Mouse (Mus musculus) forebrain, postnatal 0 days (tissue): ENCODE measurements around the gene Pdgfra. TPM values are rescaled to one million over a fixed set of nuclear protein-coding genes. Genes with fewer than 3 reads are reported as not detected.

ENCODE experiments used
- ATAC-seq: fragments of 200-750 bp; cut with Nextera tagmentation; 2 replicates; pipeline ENCODE4 v1.8.0; 2017; ENCODE audit warnings: mild to moderate bottlenecking, moderate library complexity
- DNase-seq: peaks from one replicate; pipeline ENCODE4 v3.0.0-alpha.2; 2015
- H3K27ac ChIP-seq: fragments of 300-500 bp; sonication (generic); 2 replicates; pipeline ENCODE4 v1.5.1; 2014; ENCODE audit warnings: low read depth, mild to moderate bottlenecking, antibody characterized with exemption, low read length, moderate library complexity, mixed read lengths
- H3K27me3 ChIP-seq: fragments of 300-500 bp; sonication (generic); 2 replicates; pipeline ENCODE4 v1.6.1; 2014; ENCODE audit warnings: mild to moderate bottlenecking, low read length, mixed read lengths; ENCODE audit not compliant: insufficient read depth
- H3K36me3 ChIP-seq: fragments of 300-500 bp; sonication (generic); 2 replicates; pipeline ENCODE4 v1.6.1; 2014; ENCODE audit warnings: mild to moderate bottlenecking, moderate library complexity; ENCODE audit not compliant: insufficient read depth
- H3K4me1 ChIP-seq: fragments of 300-500 bp; sonication (generic); 2 replicates; pipeline ENCODE4 v1.6.1; 2014; ENCODE audit warnings: antibody characterized with exemption; ENCODE audit not compliant: insufficient read depth
- H3K4me2 ChIP-seq: fragments of 300-500 bp; sonication (generic); 2 replicates; pipeline ENCODE4 v1.6.1; 2014; ENCODE audit warnings: low read depth, mild to moderate bottlenecking, moderate library complexity
- H3K4me3 ChIP-seq: fragments of 300-500 bp; sonication (generic); 2 replicates; pipeline ENCODE4 v1.5.1; 2014; ENCODE audit warnings: low read depth, low read length, mixed read lengths
- H3K9ac ChIP-seq: fragments of 300-500 bp; sonication (generic); 2 replicates; pipeline ENCODE4 v1.6.1; 2014; ENCODE audit warnings: mild to moderate bottlenecking
- H3K9me3 ChIP-seq: fragments of 300-500 bp; sonication (generic); 2 replicates; pipeline ENCODE4 v1.6.1; 2016; ENCODE audit warnings: low read length
- CTCF ChIP-seq: sonication (generic); IDR thresholded peaks from 2 replicates; pipeline ENCODE4 v1.5.1; 2016; ENCODE audit warnings: antibody characterized with exemption, control low read depth, low read depth
- WGBS: fragments of 180-500 bp; shearing (Covaris S2); extraction: QIAGEN DNeasy Blood & Tissue Kit; methylation state at CpG from one replicate; pipeline ENCODE4 v1.1.7; 2014; 5-methylcytosine and 5-hydroxymethylcytosine counted together
- polyA plus RNA-seq: library from polyadenylated mRNA; unstranded; fragments of >200 nt; fragmentation: Nextera tagmentation; extraction: Ambion mirVana; gene quantifications from 2 replicates; pipeline ENCODE4 v1.2.1, GENCODE M21; 2015
- total RNA-seq: library from RNA; depleted of rRNA; stranded (reverse); fragments of >200 nt; gene quantifications from 2 replicates; pipeline ENCODE4 v1.2.3, GENCODE M21; 2014

Pdgfra gene
- total and polyA plus RNA-seq, 2 experiments from 2014 or later, result 14.0 to 49.9 TPM

DNA sequence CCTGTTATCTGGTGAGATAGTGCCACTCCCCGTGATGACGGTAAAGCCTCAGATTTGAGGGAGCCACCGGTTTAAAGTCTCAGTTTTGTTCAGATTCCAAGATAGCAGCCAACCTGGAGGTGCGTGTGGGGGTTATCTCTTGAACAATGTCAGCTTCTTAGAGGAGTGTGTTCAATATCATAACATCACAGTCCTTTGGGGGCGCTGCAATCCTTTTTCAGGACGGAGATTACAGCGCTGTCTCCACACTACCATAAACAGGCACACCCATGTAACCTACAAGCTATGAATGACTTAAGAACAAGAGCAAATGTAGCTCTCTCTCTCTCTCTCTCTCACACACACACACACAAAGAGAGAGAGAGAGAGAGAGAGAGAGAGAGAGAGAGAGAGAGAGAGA lies 8.3 kb upstream of the Pdgfra start:
- H3K9ac ChIP-seq, result no peak overlapping the region
- WGBS, result 43% methylated on average over 7 of the region's 7 CpGs
- H3K9me3 ChIP-seq, result no peaks in the 10 kb centered on the region
- H3K4me3 ChIP-seq, result no peak overlapping the region
- H3K27ac ChIP-seq, result no peak overlapping the region
- no peaks in the 10 kb centered on the region for H3K4me1 ChIP-seq
- TF ChIP-seq CTCF, result peak; percentile 36
- no peaks in the 10 kb centered on the region for H3K36me3 ChIP-seq
- peaks cover 40% of the 10 kb centered on the region for H3K27me3 ChIP-seq
- ATAC-seq, result peak; percentile 53
- H3K4me2 ChIP-seq, result peak overlapping the region; percentile 51
- no peak for DNase-seq

DNA sequence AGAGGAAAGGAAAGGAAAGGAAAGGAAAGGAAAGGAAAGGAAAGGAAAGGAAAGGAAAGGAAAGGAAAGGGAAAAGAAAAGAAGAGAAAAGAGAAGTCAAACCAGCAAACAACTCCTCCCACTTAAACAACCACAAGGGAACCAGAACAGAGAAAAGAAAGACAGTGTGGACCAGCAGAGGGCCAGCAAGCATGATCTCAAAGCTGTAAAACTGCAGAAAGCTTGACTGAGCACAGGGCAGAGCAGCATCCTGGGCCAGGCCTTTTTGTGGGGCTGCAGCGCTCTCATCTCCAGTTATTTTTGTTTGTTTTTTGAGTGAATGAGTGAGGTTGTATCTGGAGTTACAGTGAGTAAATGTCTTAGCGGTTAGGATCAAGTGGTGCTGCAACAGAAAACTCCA lies 6.8 kb upstream of the Pdgfra start:
- H3K4me3 ChIP-seq, result no peak overlapping the region
- 81% methylated on average over 2 of the region's 2 CpGs for WGBS
- no peaks in the 10 kb centered on the region for H3K36me3 ChIP-seq
- no peak overlapping the region for H3K9ac ChIP-seq
- no peak for ATAC-seq
- H3K27ac ChIP-seq, result no peak overlapping the region
- peaks cover 51% of the 10 kb centered on the region for H3K27me3 ChIP-seq
- 0 out of 2 replicates have a peak, but pooled peaks have one; percentile 13 for TF ChIP-seq CTCF
- DNase-seq, result no peak
- no peak overlapping the region for H3K4me2 ChIP-seq
- H3K9me3 ChIP-seq, result no peaks in the 10 kb centered on the region
- no peaks in the 10 kb centered on the region for H3K4me1 ChIP-seq

DNA sequence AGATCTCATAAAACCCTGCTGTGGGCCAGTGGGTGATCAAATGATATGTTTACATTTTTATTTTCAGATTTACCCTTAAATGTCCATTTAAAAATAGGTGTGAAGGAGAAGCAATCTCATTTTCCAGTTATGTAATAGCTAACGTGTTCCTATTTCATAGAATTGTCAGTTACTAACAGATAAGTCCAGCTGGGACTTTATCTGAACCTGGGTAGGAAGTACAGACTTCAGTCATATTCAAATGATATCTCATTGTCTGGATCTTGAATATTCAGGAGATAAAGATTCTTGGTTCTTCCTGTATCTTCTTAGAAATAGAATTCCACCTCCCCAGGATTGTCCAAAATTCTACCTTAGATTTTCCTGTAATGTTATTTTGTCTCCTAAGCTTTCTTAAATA lies 5.6 kb upstream of the Pdgfra start:
- Histone ChIP-seq H3K4me3 (no peak overlapping the region), H3K36me3 (no peaks in the 10 kb centered on the region), H3K4me1 (no peaks in the 10 kb centered on the region), H3K9ac (no peak overlapping the region), H3K9me3 (no peaks in the 10 kb centered on the region), H3K27ac (no peak overlapping the region), H3K4me2 (no peak overlapping the region), H3K27me3 (peaks cover 62% of the 10 kb centered on the region)
- 74% methylated on average over 1 of the region's 1 CpGs for WGBS
- DNase-seq (no peak), ATAC-seq (no peak)
- no peak for TF ChIP-seq CTCF

DNA sequence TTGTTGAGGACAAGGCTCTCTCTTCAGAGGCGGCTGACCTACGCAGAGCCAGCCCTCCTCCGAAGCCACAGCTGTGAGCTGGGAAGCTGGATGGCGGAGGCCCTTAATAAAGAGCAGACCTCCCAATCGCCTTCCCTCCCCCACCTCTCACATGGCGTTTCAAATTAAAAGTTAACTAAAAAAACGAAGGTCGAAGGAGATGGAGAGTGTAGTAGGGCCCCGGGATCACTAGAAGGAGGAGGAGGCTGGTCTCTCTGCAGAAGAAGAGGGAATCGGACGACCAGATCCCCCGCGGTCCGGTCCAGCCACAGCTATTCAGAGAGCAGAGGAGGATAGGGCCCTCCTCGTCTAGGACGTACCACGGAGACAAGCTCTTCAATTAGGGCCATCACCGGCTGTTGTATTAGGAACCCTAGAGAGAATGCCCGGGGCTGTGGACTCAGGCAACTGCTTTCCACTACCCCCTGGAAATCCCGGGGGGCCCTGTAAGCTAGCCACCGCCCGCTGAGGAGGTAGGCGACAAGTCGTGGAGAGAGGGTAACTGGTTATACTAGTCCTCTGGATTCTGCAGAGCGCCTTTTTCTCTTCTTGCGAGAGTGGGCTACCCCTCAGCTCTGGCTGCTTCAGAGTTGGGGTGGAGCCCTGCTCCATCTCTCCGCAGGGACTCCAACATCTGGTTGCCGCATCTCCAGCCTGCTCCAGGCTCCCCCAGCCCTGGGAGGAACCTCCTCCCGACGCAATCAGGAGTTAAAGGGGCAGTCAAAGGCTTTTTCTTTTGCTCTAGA lies 3.6 kb upstream of the Pdgfra start:
- Histone ChIP-seq H3K27ac (no peak overlapping the region), H3K9me3 (no peaks in the 10 kb centered on the region), H3K36me3 (no peaks in the 10 kb centered on the region), H3K4me1 (peaks cover 5% of the 10 kb centered on the region; the same call in 1 of the 2 replicates), H3K27me3 (peaks cover 72% of the 10 kb centered on the region), H3K4me3 (no peak overlapping the region), H3K9ac (no peak overlapping the region), H3K4me2 (no peak overlapping the region)
- WGBS, result 8% methylated on average over 30 of the region's 30 CpGs
- TF ChIP-seq CTCF, result no peak
- ATAC-seq (no peak), DNase-seq (no peak)

DNA sequence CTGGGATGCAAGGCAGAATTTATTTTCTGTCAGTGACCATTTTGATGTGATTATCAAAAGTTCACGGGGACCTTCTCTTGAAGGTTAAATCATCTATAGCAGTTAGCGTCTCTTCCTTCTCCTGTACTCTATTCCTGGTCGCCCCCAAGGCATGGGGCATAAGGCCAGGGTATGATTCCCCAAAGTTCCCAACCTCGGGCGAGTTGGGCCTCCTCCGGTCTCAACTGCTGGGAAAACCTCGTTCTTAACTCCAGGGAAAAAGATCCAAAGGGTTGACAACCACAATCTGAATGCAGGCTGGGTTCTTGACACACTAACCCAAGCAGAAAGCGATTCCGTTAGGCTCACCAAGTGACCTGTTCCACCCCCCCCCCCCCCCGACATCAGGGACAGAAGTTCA lies 2.7 kb upstream of the Pdgfra start:
- Histone ChIP-seq H3K9ac (no peak overlapping the region), H3K4me3 (no peak overlapping the region), H3K36me3 (no peaks in the 10 kb centered on the region), H3K9me3 (no peaks in the 10 kb centered on the region), H3K4me2 (no peak overlapping the region), H3K27me3 (peaks cover 79% of the 10 kb centered on the region), H3K27ac (no peak overlapping the region), H3K4me1 (peaks cover 13% of the 10 kb centered on the region; the same call in 1 of the 2 replicates)
- 14% methylated on average over 10 of the region's 10 CpGs for WGBS
- ATAC-seq (no peak), DNase-seq (no peak)
- TF ChIP-seq CTCF, result no peak

DNA sequence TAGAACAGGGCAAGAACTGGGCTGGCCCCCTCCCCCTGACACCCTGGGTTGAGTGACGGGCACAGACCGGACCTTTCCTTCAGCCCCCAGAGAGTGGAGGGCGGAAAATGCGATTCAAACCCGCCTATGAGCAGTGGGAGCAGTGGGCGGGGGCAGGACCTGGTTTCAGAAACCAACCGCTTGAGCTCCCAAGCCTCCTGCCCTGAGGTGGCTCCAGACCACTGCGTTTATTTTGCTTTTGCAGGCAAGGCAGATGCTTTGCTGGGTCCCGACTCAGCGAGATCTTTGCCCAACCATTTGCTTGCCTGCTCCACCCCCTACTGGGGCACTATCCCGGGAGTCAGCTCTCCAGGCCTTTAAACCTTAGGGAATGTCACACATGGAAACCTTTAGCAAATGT lies 2.2 kb upstream of the Pdgfra start:
- no peak overlapping the region for H3K4me2 ChIP-seq
- no peak overlapping the region for H3K9ac ChIP-seq
- H3K9me3 ChIP-seq, result no peaks in the 10 kb centered on the region
- H3K27ac ChIP-seq, result no peak overlapping the region
- peaks cover 80% of the 10 kb centered on the region for H3K27me3 ChIP-seq
- ATAC-seq (no peak), DNase-seq (no peak)
- no peak for TF ChIP-seq CTCF
- H3K4me1 ChIP-seq, result peaks cover 13% of the 10 kb centered on the region; the same call in 1 of the 2 replicates
- 4% methylated on average over 11 of the region's 11 CpGs for WGBS
- no peaks in the 10 kb centered on the region for H3K36me3 ChIP-seq
- no peak overlapping the region for H3K4me3 ChIP-seq

DNA sequence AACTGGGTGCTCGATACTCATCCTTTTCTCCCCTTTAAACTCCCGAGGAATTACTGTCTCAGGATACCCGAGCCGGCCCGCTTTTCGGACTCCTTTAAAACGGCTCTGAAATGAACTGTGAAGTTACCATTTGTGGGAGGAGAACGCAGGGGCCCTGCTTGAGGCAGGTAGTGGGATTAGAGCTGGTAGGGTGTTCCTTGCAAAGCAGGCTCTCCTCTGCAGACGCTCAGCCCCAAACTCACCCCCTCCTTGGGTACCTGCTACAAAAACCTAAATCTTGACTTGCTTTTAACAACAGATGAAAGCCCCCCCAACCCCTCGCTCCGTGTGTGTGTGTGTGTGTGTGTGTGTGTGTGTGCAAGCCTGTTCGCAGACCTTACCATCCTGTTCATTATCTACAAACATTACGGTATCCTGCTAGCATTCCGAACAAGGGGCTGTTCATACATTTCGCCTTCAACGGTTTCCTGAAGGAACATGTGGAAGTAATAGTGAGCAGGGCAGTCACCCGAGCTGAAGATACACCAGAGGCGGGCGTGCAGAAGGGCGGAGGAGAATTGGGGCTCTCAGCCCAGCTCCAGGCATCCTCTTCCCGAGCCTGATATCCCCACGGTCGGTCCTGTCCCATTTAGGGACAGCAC lies 1.6 kb upstream of the Pdgfra start:
- Histone ChIP-seq H3K36me3 (no peaks in the 10 kb centered on the region), H3K9ac (no peak overlapping the region), H3K9me3 (no peaks in the 10 kb centered on the region), H3K4me1 (peaks cover 13% of the 10 kb centered on the region; the same call in 1 of the 2 replicates), H3K4me3 (no peak overlapping the region), H3K27me3 (peaks cover 83% of the 10 kb centered on the region), H3K4me2 (0 out of 2 replicates have a peak overlapping the region, but pooled peaks have one; percentile 19), H3K27ac (no peak overlapping the region)
- ATAC-seq, result peak; percentile 30
- WGBS, result 2% methylated on average over 23 of the region's 23 CpGs
- TF ChIP-seq CTCF, result no peak
- DNase-seq, result peak; percentile 54
